8 mouse cellular contexts compared by ENCODE assay signal in the genomic region with DNA sequence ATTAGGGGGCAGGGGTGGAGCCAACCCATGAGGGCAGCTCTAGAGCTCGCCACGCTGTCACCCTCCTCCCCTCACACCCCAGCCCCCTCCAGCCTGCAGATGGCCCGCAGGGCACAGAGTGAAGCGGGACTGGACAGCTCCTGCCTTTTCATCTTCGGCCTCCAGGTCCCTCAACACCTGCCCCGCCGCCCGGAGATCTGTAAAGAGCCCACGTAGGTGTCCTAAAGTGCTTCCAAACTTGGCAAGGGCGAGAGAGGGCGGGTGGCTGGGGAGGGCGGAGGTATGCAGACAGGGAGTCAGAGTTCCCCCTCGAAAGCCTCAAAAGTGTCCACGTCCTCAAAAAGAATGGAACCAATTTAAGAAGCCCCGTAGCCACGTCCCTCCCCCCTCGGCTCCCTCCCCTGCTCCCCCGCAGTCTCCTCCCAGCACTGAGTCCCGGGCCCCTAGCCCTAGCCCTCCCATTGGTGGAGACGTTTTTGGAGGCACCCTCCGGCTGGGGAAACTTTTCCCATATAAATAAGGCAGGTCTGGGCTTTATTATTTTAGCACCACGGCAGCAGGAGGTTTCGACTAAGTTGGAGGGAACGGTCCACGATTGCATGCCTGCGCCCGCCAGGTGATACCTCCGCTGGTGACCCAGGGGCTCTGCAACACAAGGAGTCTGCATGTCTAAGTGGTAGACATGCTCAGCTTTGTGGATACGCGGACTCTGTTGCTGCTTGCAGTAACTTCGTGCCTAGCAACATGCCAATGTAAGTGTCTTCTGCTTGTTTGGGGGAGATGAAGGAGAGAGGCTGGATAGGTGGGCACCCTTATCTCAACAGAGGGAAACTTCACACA. TPM values are rescaled to one million over a fixed set of nuclear protein-coding genes. Genes with fewer than 3 reads are reported as not detected.
DNase-seq lines count a peak whose midpoint lies in the region; ATAC-seq and TF ChIP-seq lines count a peak whose summit lies in the region.

No protein-coding gene starts in this region.

- H3K9ac ChIP-seq in forebrain, embryonic 15.5 days (replicated peaks), result no peak overlapping the region
- H3K9ac ChIP-seq in limb, embryonic 12.5 days (replicated peaks), result peak overlapping the region; percentile 61
- H3K9ac ChIP-seq in midbrain, embryonic 13.5 days (replicated peaks), result no peak overlapping the region; the same call in 1 of the 2 replicates

- WGBS in forebrain, embryonic 15.5 days, result 2% methylated on average over 31 of the region's 31 CpGs
- under 1% methylated on average over 29 of the region's 31 CpGs for WGBS in limb, embryonic 12.5 days
- WGBS in midbrain, embryonic 13.5 days, result 1% methylated on average over 31 of the region's 31 CpGs

- no peak for TF ChIP-seq CTCF in layer of hippocampus, adult 2 months (conservative IDR thresholded peaks at IDR 0.05)

- ATAC-seq in forebrain, embryonic 15.5 days (replicated peaks), result peak; percentile 80
- ATAC-seq in limb, embryonic 12.5 days (ENCODE audit: insufficient number of reproducible peaks, insufficient read depth, low FRiP score, low TSS enrichment, low read depth), result peak; percentile 96
- ATAC-seq in midbrain, embryonic 13.5 days, result peak; percentile 85

- H3K4me2 ChIP-seq in forebrain, embryonic 15.5 days (replicated peaks), result peak overlapping the region; percentile 65
- H3K4me2 ChIP-seq in limb, embryonic 12.5 days, result peak overlapping the region; percentile 68
- peak overlapping the region; percentile 62 for H3K4me2 ChIP-seq in midbrain, embryonic 13.5 days (replicated peaks)

- peaks cover 6% of the 10 kb centered on the region for H3K27me3 ChIP-seq in forebrain, embryonic 15.5 days
- H3K27me3 ChIP-seq in limb, embryonic 12.5 days, result no peaks in the 10 kb centered on the region
- peaks cover 12% of the 10 kb centered on the region; the same call in 1 of the 2 replicates for H3K27me3 ChIP-seq in midbrain, embryonic 13.5 days

- no peak for DNase-seq in layer of hippocampus, adult 2 months (ENCODE audit: low spot score in 2 of 2)
- no peak for DNase-seq in layer of hippocampus, adult 9-11 months
- peak; percentile 81 for DNase-seq in heart, postnatal 4 days
- DNase-seq in urinary bladder, postnatal 4 days (ENCODE audit: low spot score in 2 of 2), result peak; percentile 86 to 87
- no peak for DNase-seq in right cerebral cortex, postnatal 10 days (ENCODE audit: low spot score in 2 of 2)

- H3K4me1 ChIP-seq in forebrain, embryonic 15.5 days, result peaks cover 7% of the 10 kb centered on the region
- H3K4me1 ChIP-seq in limb, embryonic 12.5 days (replicated peaks), result peaks cover 31% of the 10 kb centered on the region
- H3K4me1 ChIP-seq in midbrain, embryonic 13.5 days (replicated peaks), result peaks cover 8% of the 10 kb centered on the region

- H3K4me3 ChIP-seq in layer of hippocampus, adult 2 months, result peak overlapping the region; percentile 38
- H3K4me3 ChIP-seq in forebrain, embryonic 15.5 days, result peak overlapping the region; percentile 33
- H3K4me3 ChIP-seq in limb, embryonic 12.5 days (replicated peaks), result peak overlapping the region; percentile 45
- H3K4me3 ChIP-seq in midbrain, embryonic 13.5 days (replicated peaks), result peak overlapping the region; percentile 38

- no peak overlapping the region for H3K27ac ChIP-seq in layer of hippocampus, adult 2 months
- no peak overlapping the region for H3K27ac ChIP-seq in forebrain, embryonic 15.5 days (replicated peaks)
- peak overlapping the region; percentile 89 for H3K27ac ChIP-seq in limb, embryonic 12.5 days
- no peak overlapping the region for H3K27ac ChIP-seq in midbrain, embryonic 13.5 days

- H3K9me3 ChIP-seq in forebrain, embryonic 15.5 days, result no peaks in the 10 kb centered on the region
- no peaks in the 10 kb centered on the region for H3K9me3 ChIP-seq in limb, embryonic 12.5 days
- no peaks in the 10 kb centered on the region for H3K9me3 ChIP-seq in midbrain, embryonic 13.5 days

- H3K36me3 ChIP-seq in forebrain, embryonic 15.5 days, result no peaks in the 10 kb centered on the region
- H3K36me3 ChIP-seq in limb, embryonic 12.5 days, result peaks cover 14% of the 10 kb centered on the region
- no peaks in the 10 kb centered on the region for H3K36me3 ChIP-seq in midbrain, embryonic 13.5 days

RNA-seq across cellular contexts. Expression of gene Col1a2, which starts 0.8 kb away (rescaled TPM):
- 10 to 100 TPM; 11.0 to 18.3 TPM for total RNA-seq in layer of hippocampus, adult 2 months (2021)
- polyA plus RNA-seq in forebrain, embryonic 15.5 days (2015; fragmentation: Nextera tagmentation; extraction: Ambion mirVana), result 38.6 and 40.4 TPM in 2 replicates
- 100 to 1,000 TPM; 597 to 657 TPM for total RNA-seq in heart, postnatal 4 days (2021)
- 448 and 471 TPM in 2 replicates for polyA plus RNA-seq in limb, embryonic 12.5 days (2016; fragmentation: Nextera tagmentation; extraction: Ambion mirVana)
- polyA plus RNA-seq in midbrain, embryonic 13.5 days (2015; fragmentation: Nextera tagmentation; extraction: Ambion mirVana), result 54.7 and 72.3 TPM in 2 replicates

Comparison
In these comparisons a context has a peak if more than half of its experiments do, and no peak if none do; other contexts are left out.
1. DNase-seq: peak in heart, postnatal 4 days (single experiment) and urinary bladder, postnatal 4 days (2 of 2); none in layer of hippocampus, adult 2 months (0 of 2), layer of hippocampus, adult 9-11 months (single experiment) and right cerebral cortex, postnatal 10 days (0 of 2).
2. Peak in every context shown above with its lines, with median percentiles within 50 percentile points of each other: H3K4me3 ChIP-seq, ATAC-seq and H3K4me2 ChIP-seq.